Mouse (Mus musculus): Measurements from ENCODE around the gene A930004D18Rik.
A peak's percentile ranks its signal among the peaks of the same experiment; 100 is the strongest.

A930004D18Rik gene

DNA sequence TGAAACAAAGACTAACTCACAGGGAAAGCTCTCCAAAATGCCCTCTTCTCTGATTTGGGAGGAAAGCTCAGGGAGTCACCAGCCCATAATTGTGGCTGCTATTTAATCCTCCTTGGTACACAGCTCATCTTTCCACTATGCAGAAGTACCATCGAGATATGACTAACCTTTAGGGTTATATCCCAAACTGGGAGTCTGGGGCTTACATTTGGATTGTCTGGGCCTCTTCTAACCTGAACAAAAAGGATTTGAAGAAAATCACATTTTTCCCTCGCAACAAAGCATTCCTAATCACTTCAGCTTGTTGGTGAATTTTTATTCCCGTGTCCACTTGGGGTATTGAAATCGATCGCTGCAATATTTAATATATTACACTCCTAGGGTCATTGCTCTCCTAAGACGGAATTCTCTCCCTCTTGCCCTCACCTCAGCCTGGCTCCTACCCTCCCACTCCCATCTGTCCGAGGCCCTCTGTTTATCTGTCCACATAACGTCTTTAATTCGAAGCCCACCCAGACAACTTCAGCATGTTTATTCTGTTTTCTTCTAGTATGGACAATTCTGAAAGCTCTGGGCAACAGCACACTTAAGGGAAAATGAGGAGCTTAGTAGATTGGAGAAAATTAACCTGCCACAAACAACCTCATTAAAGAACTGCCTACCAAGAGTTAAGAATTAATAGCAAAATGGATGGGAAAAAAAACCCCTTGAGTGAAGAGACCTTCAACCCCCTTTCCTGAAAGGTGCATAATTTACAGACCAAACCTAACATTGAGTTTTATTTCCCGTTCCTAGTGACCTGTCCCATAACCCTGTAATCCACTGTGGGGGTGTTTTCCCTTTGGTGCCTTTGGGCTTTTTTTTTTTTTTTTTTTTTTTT is 2.9 kb downstream of the A930004D18Rik start:
- DNase-seq = no peak

DNA sequence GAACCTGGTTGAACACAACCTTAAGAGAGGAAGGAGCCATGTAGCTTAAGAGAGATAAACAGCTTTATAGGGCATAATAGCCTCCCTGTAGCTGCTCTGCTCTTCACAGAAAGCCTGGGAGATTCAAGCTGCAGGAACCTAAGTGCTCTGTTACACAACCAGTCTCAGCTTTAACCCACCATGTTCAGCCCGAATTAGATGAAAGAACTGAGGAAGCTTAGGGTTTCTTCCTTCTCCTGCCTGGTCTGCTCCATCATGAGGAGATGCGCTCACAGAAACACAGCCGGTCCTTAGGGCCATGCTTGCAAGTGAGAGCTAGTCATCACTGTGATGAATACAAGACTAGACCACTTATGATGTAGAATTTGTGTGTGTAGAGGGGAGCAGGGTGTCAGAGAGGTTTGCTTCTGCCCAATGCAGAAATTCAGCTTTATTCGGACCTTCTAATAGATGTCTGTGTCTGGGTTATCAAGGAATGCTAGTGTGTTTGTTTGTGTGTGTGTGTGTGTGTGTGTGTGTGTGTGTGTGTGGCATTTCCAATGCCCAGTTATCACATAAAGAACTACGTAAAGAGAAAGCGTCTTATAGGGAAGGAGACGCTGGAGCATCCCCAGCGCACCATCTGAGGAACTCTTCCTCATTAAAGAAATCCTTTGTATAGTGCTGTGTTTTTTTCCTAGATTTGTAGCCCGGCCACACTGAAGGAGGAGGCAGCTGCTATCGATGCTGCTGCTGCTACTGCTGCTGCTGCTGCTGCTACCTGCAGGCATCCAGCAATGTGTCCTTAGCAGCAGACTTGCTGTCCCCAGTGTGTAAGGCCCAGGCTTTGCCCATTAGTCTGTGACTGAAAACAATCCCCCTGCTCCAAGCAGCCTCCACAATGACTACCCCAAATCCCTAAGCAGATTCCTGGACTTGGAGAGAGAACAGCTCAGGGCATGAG is 4.1 kb downstream of the A930004D18Rik start:
- DNase-seq = no peak

DNA sequence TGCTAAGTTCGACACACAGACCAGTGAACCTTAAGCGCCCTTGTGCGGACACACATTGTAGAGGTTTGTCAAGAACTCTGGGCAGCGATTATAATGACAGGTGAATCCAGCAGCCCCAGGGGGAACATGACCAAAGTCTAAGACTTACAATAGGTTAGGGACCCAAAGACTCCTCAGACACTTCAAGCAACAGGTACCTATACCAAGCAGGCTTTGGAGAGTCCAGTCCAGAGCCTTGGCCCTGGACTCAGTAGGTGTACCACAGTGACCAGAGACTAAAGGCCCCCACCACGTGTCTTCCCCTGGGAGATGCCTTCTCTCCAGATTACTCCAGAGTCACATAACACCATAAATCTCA is 5.0 kb downstream of the A930004D18Rik start:
- no peak for DNase-seq

DNA sequence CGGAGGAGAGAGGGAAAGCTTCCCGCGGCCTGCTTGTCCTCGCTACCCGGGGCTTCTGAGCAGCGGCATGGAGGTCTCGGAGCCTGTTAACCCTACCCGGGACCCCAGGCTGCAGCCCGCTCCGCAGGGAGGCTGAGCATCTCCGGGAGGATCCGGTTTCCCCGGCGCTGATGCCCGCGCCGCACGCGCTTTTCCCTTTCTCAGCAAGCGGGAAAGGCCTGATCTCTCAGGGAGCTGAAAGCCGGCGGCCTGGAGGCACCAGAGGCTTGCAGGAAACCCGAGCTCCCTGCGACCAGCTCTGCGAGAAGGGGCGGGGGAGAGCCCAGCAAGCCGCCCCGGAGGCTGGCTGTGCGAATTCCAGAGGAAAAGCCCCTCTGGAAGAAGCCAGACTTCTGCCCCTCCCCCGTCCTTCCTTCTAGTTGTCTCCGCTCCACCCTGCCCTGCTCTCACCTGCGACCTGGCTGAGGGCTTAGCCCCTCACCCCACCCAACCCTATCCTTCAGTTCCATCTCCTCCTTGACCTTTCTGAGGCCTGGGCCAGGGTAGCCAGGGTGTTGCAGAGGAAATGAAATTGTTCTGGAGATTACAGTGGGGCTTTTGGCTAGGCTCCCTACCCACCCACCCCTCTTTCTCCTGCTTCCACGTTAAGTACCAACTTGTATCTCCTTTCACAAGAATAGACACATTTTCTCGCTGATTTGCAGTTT is 5.6 kb downstream of the A930004D18Rik start:
- DNase-seq = no peak

GRCm38 (mm10) chr2:18031271-18031821 is 6.2 kb downstream of the A930004D18Rik start:
- DNase-seq = peak in 1 of 2 experiments; percentile 13

- DNase-seq = no peak
Measured at GRCm38 (mm10) chr2:18030581-18030980, 7.0 kb downstream of the A930004D18Rik start.

GRCm38 (mm10) chr2:18029656-18030055 is 7.9 kb downstream of the A930004D18Rik start:
- DNase-seq = no peak

DNA sequence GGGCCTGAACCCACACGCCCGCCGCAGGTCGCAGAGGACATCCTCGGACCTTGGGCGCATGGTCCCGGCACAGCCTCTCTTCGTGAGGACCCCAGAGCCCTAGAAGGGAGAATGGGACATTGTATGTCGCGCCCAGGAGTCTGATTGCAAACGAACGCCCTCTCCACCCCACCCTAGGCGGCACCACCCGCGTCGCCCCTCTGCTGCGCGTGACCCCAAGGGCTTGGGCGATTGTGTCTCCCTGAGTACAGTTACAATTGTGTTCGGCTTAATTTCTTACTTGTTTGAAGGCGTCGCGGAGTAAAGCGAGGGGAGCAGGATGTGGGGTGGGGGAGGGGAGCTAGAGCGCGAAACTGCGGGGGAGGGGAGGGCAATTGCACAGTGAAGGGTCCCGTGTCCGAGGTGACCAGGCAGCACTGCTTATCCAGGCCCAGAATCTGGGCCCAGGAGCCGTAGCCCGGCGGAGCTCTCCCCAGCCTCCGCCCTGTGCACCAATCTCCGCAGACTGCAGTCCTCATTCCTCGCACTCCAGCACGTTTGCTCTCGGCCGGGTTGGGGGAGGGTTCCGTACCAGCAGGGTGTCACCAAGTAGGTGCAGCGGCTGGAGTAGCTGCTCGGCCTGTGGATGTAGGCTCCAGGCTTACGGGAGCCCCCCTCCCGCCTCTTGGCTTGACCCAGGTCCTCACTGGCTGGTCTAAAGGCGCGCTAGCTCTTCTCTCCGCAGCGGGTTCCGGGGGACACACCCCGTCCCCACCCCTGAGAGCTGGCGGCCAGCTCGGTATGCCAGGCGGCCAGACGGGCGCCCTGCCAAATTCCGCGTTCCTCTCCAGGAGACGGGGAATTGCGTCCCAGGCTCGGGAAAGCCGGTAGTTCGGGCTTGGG is 9.2 kb downstream of the A930004D18Rik start:
- DNase-seq = peak; percentile 62 to 70

DNA sequence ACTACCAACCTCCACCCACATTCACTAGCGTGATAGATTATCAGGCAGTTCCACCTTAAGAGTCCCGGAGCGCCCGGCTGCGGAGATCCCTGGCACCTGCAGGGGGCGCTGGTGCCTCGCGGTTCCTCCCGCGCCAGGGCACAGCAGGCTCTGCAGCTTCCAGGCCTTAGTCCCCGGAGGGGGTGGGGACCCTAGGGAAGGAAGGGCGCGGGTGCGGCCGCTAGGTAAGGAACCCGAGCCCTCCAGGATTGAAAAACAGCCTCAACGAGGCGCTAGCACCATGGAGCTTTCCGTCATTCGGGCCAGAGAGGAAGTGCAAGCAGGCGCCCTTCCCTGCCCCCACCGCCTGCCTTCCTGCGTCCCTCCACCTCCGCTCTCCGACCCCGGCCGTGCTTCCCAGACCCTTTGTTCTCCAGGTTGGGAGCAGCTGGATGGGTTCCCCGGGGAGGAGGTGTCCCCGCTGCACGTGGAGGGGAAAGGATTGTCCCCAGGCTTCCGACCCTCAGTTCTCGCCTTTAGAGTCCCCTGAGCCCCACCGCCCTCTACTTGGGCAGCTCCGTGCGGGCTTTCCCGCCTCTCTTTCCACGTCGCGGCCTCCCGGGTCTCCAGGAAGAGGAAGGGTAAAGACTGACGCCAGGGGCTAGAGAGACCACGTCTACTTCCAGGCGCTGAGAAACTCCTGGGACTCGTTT is 9.9 kb downstream of the A930004D18Rik start:
- DNase-seq = peak; percentile 94 to 95

DNA sequence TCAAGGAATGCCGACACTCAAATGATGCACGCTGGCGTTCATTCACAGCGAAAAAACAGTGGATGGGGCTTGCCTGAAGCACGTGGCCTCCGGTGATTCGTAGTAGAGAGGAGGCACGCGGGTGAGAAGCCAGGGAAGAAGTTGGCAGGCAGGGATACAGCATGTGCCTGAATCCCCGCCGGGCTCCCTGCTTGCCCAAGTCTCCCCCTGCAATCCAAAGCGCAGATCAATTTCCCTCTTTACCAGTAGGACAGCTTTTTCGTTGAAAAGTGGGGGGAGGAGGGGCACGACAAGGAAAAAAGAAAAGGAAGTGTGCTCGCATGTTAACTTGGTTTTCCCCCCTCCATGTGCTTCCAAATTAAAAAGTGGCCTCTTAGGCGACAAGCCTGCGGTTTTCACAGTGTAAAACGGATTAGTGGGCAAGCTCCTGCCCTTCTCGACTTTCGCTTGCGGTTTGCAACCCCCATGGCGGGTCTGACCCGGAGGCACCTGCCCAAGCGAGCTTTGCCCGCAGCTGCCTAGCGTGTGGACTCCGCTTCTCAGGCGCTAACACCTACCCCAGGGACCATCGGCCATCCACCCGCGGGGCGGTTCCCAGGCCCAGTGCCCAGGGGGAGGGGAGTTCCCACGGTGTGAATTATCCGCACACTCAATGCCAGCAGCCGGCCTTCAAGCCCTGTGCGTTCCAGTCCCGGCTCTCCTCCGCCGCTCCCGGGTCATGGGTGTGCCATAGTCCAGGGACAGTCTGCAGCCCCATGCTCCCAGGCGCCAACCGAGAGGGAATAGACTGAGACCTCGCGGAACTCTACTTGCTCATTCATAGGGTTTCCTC is 11.2 kb downstream of the A930004D18Rik start:
- peak; percentile 47 to 55 for DNase-seq

DNA sequence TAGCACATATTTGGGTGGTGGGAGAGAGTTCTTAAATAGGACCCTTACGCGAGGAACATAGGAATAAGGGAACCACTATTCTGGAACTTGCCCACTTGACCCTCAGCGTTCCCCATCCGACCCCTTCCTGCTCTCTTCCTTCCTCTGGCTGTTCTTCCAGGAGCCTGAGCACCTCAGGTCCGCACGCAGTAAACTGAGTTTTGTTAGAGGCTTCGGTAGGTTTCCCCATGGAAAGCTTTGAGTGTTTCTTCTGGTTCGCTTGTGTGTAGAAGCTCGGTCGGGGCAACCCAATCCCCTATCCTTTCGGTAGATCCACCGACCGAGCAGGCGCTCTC is 11.8 kb downstream of the A930004D18Rik start:
- no peak for DNase-seq

DNA sequence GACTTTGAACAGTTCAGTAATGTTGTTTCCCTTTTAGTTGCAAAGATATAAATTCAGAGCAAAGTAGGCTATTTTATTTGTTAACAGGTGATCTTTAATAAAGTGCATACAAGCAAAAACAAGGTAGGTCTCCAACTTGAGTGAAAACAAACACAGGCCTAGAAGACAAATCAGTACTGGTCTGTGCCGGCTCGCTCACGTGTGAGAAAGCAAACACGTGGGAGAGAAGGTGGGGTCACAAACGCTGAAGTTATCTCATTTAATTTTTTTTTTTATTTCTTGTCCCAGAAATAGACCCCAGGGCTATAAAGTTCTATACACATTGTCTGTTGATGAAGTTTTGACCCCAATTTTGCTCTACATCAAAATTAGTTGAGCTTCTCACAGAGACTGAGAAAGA is 12.4 kb downstream of the A930004D18Rik start:
- DNase-seq = no peak

- DNase-seq = no peak
Measured at GRCm38 (mm10) chr2:18022886-18023285, 14.7 kb downstream of the A930004D18Rik start.

DNA sequence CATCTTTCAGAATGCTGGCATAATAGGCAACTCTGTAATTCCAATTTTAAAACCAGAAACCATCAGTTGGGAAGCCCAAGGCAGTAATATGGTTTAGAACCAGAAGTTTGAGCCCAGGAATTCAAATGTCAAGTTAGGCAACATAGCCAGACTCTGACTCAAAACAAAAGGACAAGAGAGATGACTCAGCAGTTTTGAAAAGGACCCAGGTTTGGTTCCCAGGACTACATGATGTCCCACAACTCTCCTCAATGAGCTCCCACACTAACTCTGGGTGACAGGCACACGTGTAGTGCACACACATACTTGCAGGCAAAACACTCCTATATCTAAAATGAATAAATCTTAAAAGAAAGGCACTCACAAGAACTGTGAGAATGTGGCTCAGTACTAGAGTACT is 18.4 kb downstream of the A930004D18Rik start:
- no peak for DNase-seq

GRCm38 (mm10) chr2:18017321-18017720 is 20.2 kb downstream of the A930004D18Rik start:
- no peak for DNase-seq

GRCm38 (mm10) chr2:18016639-18017038 is 20.9 kb downstream of the A930004D18Rik start:
- no peak for DNase-seq

GRCm38 (mm10) chr2:18015581-18015980 is 22.0 kb downstream of the A930004D18Rik start:
- no peak for DNase-seq

- DNase-seq = no peak
Measured at GRCm38 (mm10) chr2:18012866-18013265, 24.7 kb downstream of the A930004D18Rik start.

- no peak for DNase-seq
Measured at GRCm38 (mm10) chr2:18011226-18011625, 26.3 kb downstream of the A930004D18Rik start.

GRCm38 (mm10) chr2:18005137-18005536 is 32.4 kb downstream of the A930004D18Rik start:
- DNase-seq = no peak
